Comparison of ENCODE assay signal across 26 mouse cellular contexts in the genomic region with DNA sequence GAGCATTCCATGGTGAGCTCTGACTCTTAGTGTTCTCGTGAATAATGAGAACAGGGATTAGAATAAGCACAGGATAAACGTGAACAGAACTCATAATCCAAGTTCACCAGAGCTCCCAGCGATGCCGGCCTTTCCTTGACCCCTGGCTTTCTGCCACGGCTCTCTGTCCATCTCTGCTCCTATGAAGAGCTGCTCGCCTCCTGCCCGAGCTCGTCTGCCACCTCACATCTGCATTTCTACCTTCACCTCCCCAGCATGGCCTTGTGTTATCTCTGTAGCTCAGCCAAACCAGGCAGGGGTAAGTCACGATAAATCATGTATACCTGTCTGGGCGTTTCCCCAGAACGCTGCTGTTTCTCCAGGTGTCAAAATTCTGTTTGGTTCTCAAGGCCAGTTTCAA. TPM values are rescaled to one million over a fixed set of nuclear protein-coding genes. Genes with fewer than 3 reads are reported as not detected.
DNase-seq lines count a peak whose midpoint lies in the region; TF ChIP-seq lines count a peak whose summit lies in the region.
"Had no signal": no experiment of that assay in that cellular context is flagged by ENCODE, and none has a peak within 500 bp of the region (broad histone marks: within the 10 kb centered on the region; RNA-seq: fewer than 3 reads in every experiment).

No protein-coding gene starts in this region.

- no peak for TF ChIP-seq CTCF in bone marrow, adult 2 months (IDR thresholded peaks at IDR 0.05; ENCODE audit: control insufficient read depth, insufficient read depth, low read length)

- H3K4me1 ChIP-seq in bone marrow, adult 2 months (ENCODE audit: control insufficient read depth, insufficient read depth, low read length): peaks cover 5% of the 10 kb centered on the region
- H3K4me1 ChIP-seq: intestine, embryonic 15.5 days; midbrain, embryonic 12.5 days had no signal

- H3K4me3 ChIP-seq in bone marrow, adult 2 months (replicated peaks; ENCODE audit: control insufficient read depth, low read depth, low read length): no peak overlapping the region
- H3K4me3 ChIP-seq: gastrocnemius, adult 2 months; intestine, embryonic 15.5 days; limb, embryonic 10.5 days; limb, embryonic 15.5 days; midbrain, embryonic 12.5 days had no signal

- peak overlapping the region; percentile 73; the same call in 1 of the 2 replicates for H3K27ac ChIP-seq in bone marrow, adult 2 months (ENCODE audit: control insufficient read depth, insufficient read depth, low read depth, low read length, poor library complexity)
- H3K27ac ChIP-seq: gastrocnemius, adult 2 months; intestine, embryonic 15.5 days; limb, embryonic 10.5 days; limb, embryonic 15.5 days; liver, embryonic 14.5 days; midbrain, embryonic 12.5 days; stomach, postnatal 0 days had no signal

- 68% methylated on average over 11 of the region's 11 CpGs for WGBS in bone marrow, adult 2 months

- no peak for TF ChIP-seq POLR2A in bone marrow, adult 2 months (IDR thresholded peaks at IDR 0.05; ENCODE audit: borderline replicate concordance, control insufficient read depth, low read depth, low read length)

- peak; percentile 44 to 68 for DNase-seq in adrenal gland, adult (ENCODE audit: inconsistent age in 2 of 2, low spot score in 1 of 2)
- no peak for DNase-seq in adrenal gland, postnatal 4 days (ENCODE audit: low spot score in 2 of 2)
- DNase-seq in retina, postnatal 1 day: peak; percentile 40
- DNase-seq in retina, embryonic 14.5 days (ENCODE audit: low spot score): no peak
- peak; percentile 44 for DNase-seq in retina, postnatal 7 days (ENCODE audit: low read depth, low spot score)
- DNase-seq in adipocyte (ENCODE audit: low spot score): no peak
- DNase-seq in embryo, embryonic 10.5 days (ENCODE audit: low spot score): no peak
- DNase-seq: cerebellum, adult 2 months; cerebellum, postnatal 25 days; gastrocnemius, adult 2 months; kidney, adult 9 months; kidney, postnatal 14 days; layer of hippocampus, adult 9-11 months; lung, embryonic 14.5 days; lung, postnatal 14 days; right cerebral cortex, adult 18-20 months; spleen, adult 18-20 months; thymus, postnatal 4 days had no signal

RNA-seq across cellular contexts. Expression of gene Lrmp, which starts 25.3 kb away (rescaled TPM):
- total RNA-seq in adrenal gland, postnatal 4 days (2021): 1 to 10 TPM; 5.2 to 5.9 TPM
- polyA plus RNA-seq in bone marrow, adult 2 months (2011; ENCODE audit: insufficient read depth, insufficient read length, low replicate concordance, missing spikeins): 98.9 and 193 TPM in 2 replicates
- polyA plus RNA-seq: C2C12 had no signal

Comparison
In these comparisons a context has a peak if more than half of its experiments do, and no peak if none do; other contexts are left out.
1. DNase-seq: peak in adrenal gland, adult (2 of 2), retina, postnatal 1 day (single experiment) and retina, postnatal 7 days (single experiment); none in adrenal gland, postnatal 4 days (0 of 2), retina, embryonic 14.5 days (single experiment), adipocyte (single experiment) and embryo, embryonic 10.5 days (single experiment).